Mouse (Mus musculus) heart, adult 2 months (tissue): ENCODE data around the gene Tmem243. TPM values are rescaled to one million over a fixed set of nuclear protein-coding genes. Genes with fewer than 3 reads are reported as not detected.
A peak's percentile ranks its signal among the peaks of the same experiment; 100 is the strongest.
"Not testable (repeated sequence)": the region's sequence is repeated elsewhere in the genome, so short reads cannot be mapped to it uniquely, and the experiment has no call there.

Experiments used
- DNase-seq, 2 experiments: peaks; one replicate each; pipeline ENCODE4 v3.0.0; 2021
- H3K27ac ChIP-seq: fragments of 200-600 bp; 2 replicates; pipeline ENCODE4 v1.8.1; 2022
- H3K27me3 ChIP-seq: fragments of 200-500 bp; 2 replicates; pipeline ENCODE4 v1.6.1; 2012; ENCODE audit warnings: mild to moderate bottlenecking, low read length, inconsistent platforms, mixed read lengths; ENCODE audit not compliant: control insufficient read depth, insufficient read depth
- H3K36me3 ChIP-seq: fragments of 200-500 bp; 2 replicates; pipeline ENCODE4 v1.6.1; 2012; ENCODE audit warnings: low read length, inconsistent platforms; ENCODE audit not compliant: control insufficient read depth, insufficient read depth
- H3K4me1 ChIP-seq: fragments of 200-500 bp; 2 replicates; pipeline ENCODE4 v1.6.1; 2011; ENCODE audit warnings: low read length; ENCODE audit not compliant: control insufficient read depth, insufficient read depth
- H3K4me3 ChIP-seq: fragments of 200-600 bp; 2 replicates; pipeline ENCODE4 v1.8.1; 2022
- H3K79me2 ChIP-seq: fragments of 200-500 bp; replicated peaks from 2 replicates; pipeline ENCODE4 v1.6.1; 2012; ENCODE audit warnings: mild to moderate bottlenecking, inconsistent platforms, low read length, moderate library complexity, mixed read lengths; ENCODE audit not compliant: control insufficient read depth, insufficient read depth
- H3K9ac ChIP-seq: fragments of 200-500 bp; 2 replicates; pipeline ENCODE4 v1.6.1; 2012; ENCODE audit warnings: low read depth, mild to moderate bottlenecking, control low read depth, inconsistent platforms, low read length, mixed read lengths
- CTCF ChIP-seq: fragments of 200-600 bp; IDR thresholded peaks from 2 replicates; pipeline ENCODE4 v1.8.1; 2022; ENCODE audit warnings: antibody characterized with exemption, mild to moderate bottlenecking, moderate library complexity
- EP300 ChIP-seq: fragments of 200-500 bp; IDR thresholded peaks from 2 replicates; pipeline ENCODE4 v1.6.1; 2011; ENCODE audit warnings: low read depth, low read length, control low read depth; ENCODE audit not compliant: insufficient read depth
- POLR2A ChIP-seq: fragments of 200-500 bp; IDR thresholded peaks from 2 replicates; pipeline ENCODE4 v1.6.1; 2011; ENCODE audit warnings: mild to moderate bottlenecking, low read depth, low read length, control low read depth; ENCODE audit not compliant: insufficient read depth
- WGBS: fragments of 180-500 bp; shearing (Covaris S2); methylation state at CpG from one replicate; pipeline ENCODE4 v1.1.7; 2018; 5-methylcytosine and 5-hydroxymethylcytosine counted together
- intact Hi-C: fragments of 180-260 bp; cut with DNase I; formaldehyde crosslinking; loops from one replicate; pipeline ENCODE4 v1.15.1; 2025
- polyA plus RNA-seq: library from polyadenylated mRNA; depleted of rRNA; stranded (reverse); fragments of >200 nt; gene quantifications from 2 replicates; pipeline ENCODE4 v1.2.3, GENCODE M21; 2012; rRNA removed
- total RNA-seq, 2 experiments: library from RNA; stranded (reverse); gene quantifications; 2 replicates each; pipeline ENCODE4 v1.2.3; 2021

The Tmem243 gene
- total and polyA plus RNA-seq, 3 experiments: 8.1 to 14.0 (median 9.8) TPM

- H3K27me3 ChIP-seq, H3K79me2 ChIP-seq, H3K27ac ChIP-seq, H3K4me1 ChIP-seq, H3K36me3 ChIP-seq, H3K4me3 ChIP-seq, DNase-seq, H3K9ac ChIP-seq: not testable (repeated sequence)
- WGBS: 76% methylated on average over 5 of the region's 5 CpGs
- peak; percentile 68 for TF ChIP-seq CTCF
- intact Hi-C loops: loop anchor here (2.0 kb wide), 1 partner anchor 257 kb away; no protein-coding TSS in a partner anchor
Observed at GRCm38 (mm10) chr5:9169328-9170005, 69.0 kb downstream of the Tmem243 start.

DNA sequence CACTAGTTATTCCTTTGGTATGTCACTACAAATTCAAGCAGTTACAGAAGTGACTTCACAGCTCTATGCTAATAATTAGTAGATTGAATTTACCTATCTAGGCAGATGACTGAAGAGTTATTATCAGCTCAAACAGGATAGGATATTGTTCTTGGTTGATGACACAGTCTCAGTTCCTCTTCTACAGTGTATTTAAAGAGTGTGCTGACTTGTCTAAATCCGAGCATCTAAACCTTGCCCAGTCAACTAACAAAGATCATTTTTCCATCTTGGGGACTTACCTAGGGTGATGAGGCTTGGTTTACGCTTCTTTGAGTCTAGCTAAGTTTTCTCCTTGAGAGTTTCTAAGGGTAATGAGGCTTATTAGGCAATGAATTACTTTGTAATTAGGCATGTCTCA lies 72.8 kb downstream of the Tmem243 start:
- Histone ChIP-seq H3K27me3 (no peaks in the 10 kb centered on the region), H3K4me3 (no peak overlapping the region), H3K79me2 (no peaks in the 10 kb centered on the region), H3K9ac (no peak overlapping the region), H3K4me1 (no peaks in the 10 kb centered on the region), H3K36me3 (no peaks in the 10 kb centered on the region), H3K27ac (no peak overlapping the region)
- TF ChIP-seq CTCF (no peak), POLR2A (no peak), EP300 (no peak)
- WGBS: 66% methylated on average over 2 of the region's 2 CpGs
- intact Hi-C loops: no loop called here
- DNase-seq: no peak

GRCm38 (mm10) chr5:9186467-9186866 lies 86.0 kb downstream of the Tmem243 start:
- TF ChIP-seq CTCF (no peak), EP300 (no peak), POLR2A (no peak)
- no peak overlapping the region for H3K4me3 ChIP-seq
- H3K79me2 ChIP-seq: no peaks in the 10 kb centered on the region
- WGBS: 63% methylated on average over 1 of the region's 1 CpGs
- no peak for DNase-seq
- no peak overlapping the region for H3K9ac ChIP-seq
- H3K27me3 ChIP-seq: no peaks in the 10 kb centered on the region
- H3K36me3 ChIP-seq: no peaks in the 10 kb centered on the region
- intact Hi-C loops: no loop called here
- no peaks in the 10 kb centered on the region for H3K4me1 ChIP-seq
- no peak overlapping the region for H3K27ac ChIP-seq

Other genes starting within 250 kb of the Tmem243 start
- 10 to 100 TPM; 14.2 to 19.0 TPM for gene Abcb4, start 207.0 kb upstream of the Tmem243 start, total RNA-seq
- 7.1 and 10.1 TPM in 2 replicates for gene Abcb4, start 207.0 kb upstream of the Tmem243 start, polyA plus RNA-seq
- 10 to 100 TPM; 18.8 to 21.6 TPM for gene Crot, start 103.3 kb upstream of the Tmem243 start, total RNA-seq
- gene Crot, start 103.3 kb upstream of the Tmem243 start, polyA plus RNA-seq: 8.6 and 16.2 TPM in 2 replicates
- 10 to 100 TPM; 10.5 to 13.6 TPM for gene Dmtf1, start 61.1 kb downstream of the Tmem243 start, total RNA-seq
- gene Dmtf1, start 61.1 kb downstream of the Tmem243 start, polyA plus RNA-seq: 8.6 and 17.5 TPM in 2 replicates
- gene 9330182L06Rik, start 165.4 kb downstream of the Tmem243 start, total RNA-seq: under 1 TPM; 0.10 to 0.23 TPM
- gene 9330182L06Rik, start 165.4 kb downstream of the Tmem243 start, polyA plus RNA-seq: 0.04 and 0.32 TPM in 2 replicates